Mouse (Mus musculus) liver, postnatal 0 days (tissue): ENCODE results near the gene Nrxn1. TPM values are rescaled to one million over a fixed set of nuclear protein-coding genes. Genes with fewer than 3 reads are reported as not detected.

Source experiments
- ATAC-seq: fragments of 200-750 bp; cut with Nextera tagmentation; 2 replicates; pipeline ENCODE4 v1.8.0; 2017; ENCODE audit warnings: mild to moderate bottlenecking, moderate library complexity
- DNase-seq: peaks from one replicate; pipeline ENCODE4 v3.0.0-alpha.2; 2016
- H3K27ac ChIP-seq: fragments of 300-500 bp; sonication (generic); 2 replicates; pipeline ENCODE4 v1.5.1; 2014; ENCODE audit warnings: antibody characterized with exemption, moderate library complexity, mild to moderate bottlenecking, low read depth
- H3K27me3 ChIP-seq: fragments of 300-500 bp; sonication (generic); 2 replicates; pipeline ENCODE4 v1.6.1; 2014; ENCODE audit warnings: low read length, control low read depth, mixed read lengths; ENCODE audit not compliant: insufficient read depth
- H3K36me3 ChIP-seq: fragments of 300-500 bp; sonication (generic); replicated peaks from 2 replicates; pipeline ENCODE4 v1.6.1; 2014; ENCODE audit warnings: mild to moderate bottlenecking, control low read depth, low read length, moderate library complexity, mixed read lengths; ENCODE audit not compliant: insufficient read depth
- H3K4me1 ChIP-seq: fragments of 300-500 bp; sonication (generic); 2 replicates; pipeline ENCODE4 v1.6.1; 2014; ENCODE audit warnings: antibody characterized with exemption, mild to moderate bottlenecking, control low read depth; ENCODE audit not compliant: insufficient read depth
- H3K4me2 ChIP-seq: fragments of 300-500 bp; sonication (generic); 2 replicates; pipeline ENCODE4 v1.6.1; 2014; ENCODE audit warnings: low read depth, mild to moderate bottlenecking, low read length, moderate library complexity, mixed read lengths
- H3K4me3 ChIP-seq: fragments of 300-500 bp; sonication (generic); 2 replicates; pipeline ENCODE4 v1.5.1; 2014; ENCODE audit warnings: low read depth, low read length
- H3K9ac ChIP-seq: fragments of 300-500 bp; sonication (generic); replicated peaks from 2 replicates; pipeline ENCODE4 v1.6.1; 2014; ENCODE audit warnings: mild to moderate bottlenecking, moderate library complexity
- H3K9me3 ChIP-seq: fragments of 300-500 bp; sonication (generic); 2 replicates; pipeline ENCODE4 v1.6.1; 2016; ENCODE audit warnings: mild to moderate bottlenecking, control low read depth, low read length, mixed read lengths
- CTCF ChIP-seq: sonication (generic); IDR thresholded peaks from 2 replicates; pipeline ENCODE4 v1.5.1; 2016; ENCODE audit warnings: antibody characterized with exemption, low read depth
- EP300 ChIP-seq: IDR thresholded peaks from 2 replicates; pipeline ENCODE4 v1.6.1; 2016; ENCODE audit warnings: antibody characterized with exemption, low read depth, mild to moderate bottlenecking
- WGBS: fragments of 180-500 bp; shearing (Covaris S2); extraction: QIAGEN DNeasy Blood & Tissue Kit; methylation state at CpG from one replicate; pipeline ENCODE4 v1.1.7; 2014; ENCODE audit not compliant: insufficient replicate concordance; 5-methylcytosine and 5-hydroxymethylcytosine counted together
- polyA plus RNA-seq: library from polyadenylated mRNA; unstranded; fragments of >200 nt; fragmentation: Nextera tagmentation; extraction: Ambion mirVana; gene quantifications from 2 replicates; pipeline ENCODE4 v1.2.1, GENCODE M21; 2015

Nrxn1 gene
- polyA plus RNA-seq, 1 experiment from 2014 or later = 0.41 TPM

GRCm38 (mm10) chr17:91033466-91033865 lies 59.4 kb downstream of the Nrxn1 start:
- TF ChIP-seq EP300 (no peak), CTCF (no peak)
- H3K27ac ChIP-seq = no peak overlapping the region
- no peak overlapping the region for H3K4me3 ChIP-seq
- H3K36me3 ChIP-seq = no peaks in the 10 kb centered on the region
- ATAC-seq = no peak
- WGBS = 80% methylated on average over 7 of the region's 7 CpGs
- H3K4me2 ChIP-seq = no peak overlapping the region
- no peak overlapping the region for H3K9ac ChIP-seq
- no peaks in the 10 kb centered on the region for H3K27me3 ChIP-seq
- H3K9me3 ChIP-seq = no peaks in the 10 kb centered on the region
- H3K4me1 ChIP-seq = no peaks in the 10 kb centered on the region
- no peak for DNase-seq

- Histone ChIP-seq H3K4me2 (no peak overlapping the region), H3K27ac (no peak overlapping the region), H3K27me3 (no peaks in the 10 kb centered on the region), H3K36me3 (no peaks in the 10 kb centered on the region), H3K4me1 (no peaks in the 10 kb centered on the region), H3K4me3 (no peak overlapping the region), H3K9ac (no peak overlapping the region), H3K9me3 (no peaks in the 10 kb centered on the region)
- ATAC-seq (no peak), DNase-seq (no peak)
- TF ChIP-seq EP300 = no peak
- TF ChIP-seq CTCF = no peak
- WGBS = 65% methylated on average over 2 of the region's 2 CpGs
Measured at GRCm38 (mm10) chr17:91025061-91025623, 67.7 kb downstream of the Nrxn1 start.

- no peak for ATAC-seq
- WGBS = 72% methylated on average over 5 of the region's 5 CpGs
- no peaks in the 10 kb centered on the region for H3K27me3 ChIP-seq
- H3K4me2 ChIP-seq = no peak overlapping the region
- no peak overlapping the region for H3K4me3 ChIP-seq
- no peaks in the 10 kb centered on the region for H3K4me1 ChIP-seq
- H3K9ac ChIP-seq = no peak overlapping the region
- no peak for DNase-seq
- TF ChIP-seq CTCF (no peak), EP300 (no peak)
- H3K36me3 ChIP-seq = no peaks in the 10 kb centered on the region
- no peak overlapping the region for H3K27ac ChIP-seq
- H3K9me3 ChIP-seq = no peaks in the 10 kb centered on the region
Measured at GRCm38 (mm10) chr17:91007385-91008089, 85.3 kb downstream of the Nrxn1 start.

GRCm38 (mm10) chr17:91000389-91000788 lies 92.5 kb downstream of the Nrxn1 start:
- H3K4me1 ChIP-seq = no peaks in the 10 kb centered on the region
- no peaks in the 10 kb centered on the region for H3K27me3 ChIP-seq
- DNase-seq (no peak), ATAC-seq (no peak)
- H3K4me2 ChIP-seq = no peak overlapping the region
- no peak overlapping the region for H3K4me3 ChIP-seq
- no peaks in the 10 kb centered on the region for H3K36me3 ChIP-seq
- H3K9me3 ChIP-seq = no peaks in the 10 kb centered on the region
- H3K9ac ChIP-seq = no peak overlapping the region
- TF ChIP-seq CTCF (no peak), EP300 (no peak)
- no peak overlapping the region for H3K27ac ChIP-seq

- Histone ChIP-seq H3K4me3 (no peak overlapping the region), H3K4me2 (no peak overlapping the region), H3K4me1 (no peaks in the 10 kb centered on the region), H3K36me3 (no peaks in the 10 kb centered on the region), H3K9ac (no peak overlapping the region), H3K9me3 (no peaks in the 10 kb centered on the region), H3K27ac (no peak overlapping the region), H3K27me3 (no peaks in the 10 kb centered on the region)
- 54% methylated on average over 4 of the region's 4 CpGs for WGBS
- TF ChIP-seq EP300 (no peak), CTCF (no peak)
- no peak for DNase-seq
- ATAC-seq = no peak
Measured at GRCm38 (mm10) chr17:90999667-91000154, 93.2 kb downstream of the Nrxn1 start.

GRCm38 (mm10) chr17:90997714-90998113 lies 95.2 kb downstream of the Nrxn1 start:
- Histone ChIP-seq H3K4me3 (no peak overlapping the region), H3K9me3 (no peaks in the 10 kb centered on the region), H3K36me3 (no peaks in the 10 kb centered on the region), H3K4me2 (no peak overlapping the region), H3K27me3 (no peaks in the 10 kb centered on the region), H3K4me1 (no peaks in the 10 kb centered on the region), H3K27ac (no peak overlapping the region), H3K9ac (no peak overlapping the region)
- DNase-seq (no peak), ATAC-seq (no peak)
- TF ChIP-seq EP300 (no peak), CTCF (no peak)
- 18% methylated on average over 1 of the region's 1 CpGs for WGBS
